Mouse (Mus musculus) neural tube, embryonic 14.5 days (tissue): Measurements from ENCODE around the gene Cenpw. TPM values are rescaled to one million over a fixed set of nuclear protein-coding genes. Genes with fewer than 3 reads are reported as not detected.
A peak's percentile ranks its signal among the peaks of the same experiment; 100 is the strongest.

Experiments
- ATAC-seq: fragments of 200-750 bp; cut with Nextera tagmentation; 2 replicates; pipeline ENCODE4 v1.8.0; 2017; ENCODE audit warnings: low read depth, mild to moderate bottlenecking, moderate TSS enrichment, moderate library complexity
- H3K27ac ChIP-seq: fragments of 300-500 bp; sonication (generic); 2 replicates; pipeline ENCODE4 v1.5.1; 2014; ENCODE audit warnings: low read depth, mild to moderate bottlenecking, control low read depth, low read length, moderate library complexity, mixed read lengths
- H3K27me3 ChIP-seq: fragments of 300-500 bp; sonication (generic); 2 replicates; pipeline ENCODE4 v1.6.1; 2014; ENCODE audit warnings: low read length; ENCODE audit not compliant: control insufficient read depth, insufficient read depth
- H3K36me3 ChIP-seq: fragments of 300-500 bp; sonication (generic); 2 replicates; pipeline ENCODE4 v1.6.1; 2014; ENCODE audit warnings: low read length, mixed read lengths; ENCODE audit not compliant: control insufficient read depth, insufficient read depth
- H3K4me1 ChIP-seq: fragments of 300-500 bp; sonication (generic); 2 replicates; pipeline ENCODE4 v1.6.1; 2014; ENCODE audit warnings: low read length; ENCODE audit not compliant: control insufficient read depth, insufficient read depth
- H3K4me2 ChIP-seq: fragments of 300-500 bp; sonication (generic); 2 replicates; pipeline ENCODE4 v1.6.1; 2014; ENCODE audit warnings: mild to moderate bottlenecking, low read depth, low read length, control low read depth
- H3K4me3 ChIP-seq: fragments of 300-500 bp; sonication (generic); 2 replicates; pipeline ENCODE4 v1.5.1; 2014; ENCODE audit warnings: low read depth, low read length, control low read depth, mixed read lengths
- H3K9ac ChIP-seq: fragments of 300-500 bp; sonication (generic); replicated peaks from 2 replicates; pipeline ENCODE4 v1.6.1; 2014; ENCODE audit warnings: low read depth, mild to moderate bottlenecking, control low read depth, low read length, mixed read lengths
- H3K9me3 ChIP-seq: fragments of 300-500 bp; sonication (generic); 2 replicates; pipeline ENCODE4 v1.6.1; 2016; ENCODE audit warnings: low read length; ENCODE audit not compliant: control insufficient read depth
- WGBS: fragments of 180-500 bp; shearing (Covaris S2); extraction: QIAGEN DNeasy Blood & Tissue Kit; methylation state at CpG from one replicate; pipeline ENCODE4 v1.1.7; 2014; 5-methylcytosine and 5-hydroxymethylcytosine counted together
- polyA plus RNA-seq: library from polyadenylated mRNA; unstranded; fragments of >200 nt; fragmentation: Nextera tagmentation; extraction: Ambion mirVana; gene quantifications from 2 replicates; pipeline ENCODE4 v1.2.1, GENCODE M21; 2014

The Cenpw gene
- polyA plus RNA-seq = 14.9 and 17.0 TPM in 2 replicates

GRCm38 (mm10) chr10:30199916-30200826, at the start of gene Cenpw:
Gene Cenpw (minus strand): TSS chr10:30200560.
- peak within 1 kb of the TSS; percentile 71 for H3K4me3 ChIP-seq

GRCm38 (mm10) chr10:30249654-30250053, 49.3 kb upstream of the Cenpw start:
- no peak overlapping the region for H3K27ac ChIP-seq
- no peaks in the 10 kb centered on the region for H3K36me3 ChIP-seq
- 75% methylated on average over 3 of the region's 3 CpGs for WGBS

More at GRCm38 (mm10) chr10:30199916-30200826, at the start of gene Cenpw:
- Histone ChIP-seq H3K4me2 (peak within 1 kb of the TSS; percentile 86), H3K9ac (peak within 1 kb of the TSS; percentile 52), H3K27me3 (no peaks in the 10 kb centered on the region; the same call in 1 of the 2 replicates), H3K36me3 (no peaks in the 10 kb centered on the region), H3K27ac (no peak within 1 kb of the TSS), H3K4me1 (no peaks in the 10 kb centered on the region), H3K9me3 (no peaks in the 10 kb centered on the region)
- peak; percentile 100 for ATAC-seq
- under 1% methylated on average over 53 of the region's 55 CpGs for WGBS

GRCm38 (mm10) chr10:30199501-30199900, 859 bp downstream of the Cenpw start:
- no peak for ATAC-seq
- Histone ChIP-seq H3K4me2 (peak overlapping the region; percentile 86), H3K4me1 (no peaks in the 10 kb centered on the region), H3K9me3 (no peaks in the 10 kb centered on the region), H3K27me3 (no peaks in the 10 kb centered on the region; the same call in 1 of the 2 replicates), H3K36me3 (no peaks in the 10 kb centered on the region), H3K9ac (no peak overlapping the region), H3K4me3 (peak overlapping the region; percentile 71; the same call in 1 of the 2 replicates), H3K27ac (no peak overlapping the region)
- 66% methylated on average over 5 of the region's 5 CpGs for WGBS

More at GRCm38 (mm10) chr10:30249654-30250053, 49.3 kb upstream of the Cenpw start:
- Histone ChIP-seq H3K4me2 (no peak overlapping the region), H3K4me3 (no peak overlapping the region), H3K27me3 (no peaks in the 10 kb centered on the region), H3K9ac (no peak overlapping the region), H3K9me3 (no peaks in the 10 kb centered on the region), H3K4me1 (no peaks in the 10 kb centered on the region)
- ATAC-seq = no peak

GRCm38 (mm10) chr10:30167700-30168099, 32.7 kb downstream of the Cenpw start:
- no peak overlapping the region for H3K4me2 ChIP-seq
- H3K4me1 ChIP-seq = no peaks in the 10 kb centered on the region
- no peaks in the 10 kb centered on the region for H3K36me3 ChIP-seq
- 92% methylated on average over 4 of the region's 4 CpGs for WGBS
- no peak overlapping the region for H3K27ac ChIP-seq
- no peak overlapping the region for H3K9ac ChIP-seq
- no peak overlapping the region for H3K4me3 ChIP-seq
- H3K9me3 ChIP-seq = no peaks in the 10 kb centered on the region
- no peak for ATAC-seq
- H3K27me3 ChIP-seq = no peaks in the 10 kb centered on the region
